Mouse (Mus musculus) heart, embryonic 11.5 days (tissue): Measurements from ENCODE around the gene Mgat4d. TPM values are rescaled to one million over a fixed set of nuclear protein-coding genes. Genes with fewer than 3 reads are reported as not detected.

ENCODE experiments used
- ATAC-seq: fragments of 200-750 bp; cut with Nextera tagmentation; replicated peaks from 2 replicates; pipeline ENCODE4 v1.8.0; 2017; ENCODE audit warnings: moderate library complexity; ENCODE audit not compliant: insufficient number of reproducible peaks, low FRiP score, low TSS enrichment
- H3K27ac ChIP-seq: fragments of 300-500 bp; sonication (generic); 2 replicates; pipeline ENCODE4 v1.5.1; 2014; ENCODE audit warnings: mild to moderate bottlenecking, low read depth, low read length
- H3K27me3 ChIP-seq: fragments of 300-500 bp; sonication (generic); 2 replicates; pipeline ENCODE4 v1.6.1; 2014; ENCODE audit warnings: mild to moderate bottlenecking, low read length, mixed read lengths; ENCODE audit not compliant: control insufficient read depth, insufficient read depth
- H3K36me3 ChIP-seq: fragments of 300-500 bp; sonication (generic); 2 replicates; pipeline ENCODE4 v1.6.1; 2014; ENCODE audit warnings: mild to moderate bottlenecking, low read length, moderate library complexity, mixed read lengths; ENCODE audit not compliant: control insufficient read depth, insufficient read depth
- H3K4me1 ChIP-seq: fragments of 300-500 bp; sonication (generic); 2 replicates; pipeline ENCODE4 v1.6.1; 2014; ENCODE audit warnings: low read length; ENCODE audit not compliant: control insufficient read depth, insufficient read depth
- H3K4me2 ChIP-seq: fragments of 300-500 bp; sonication (generic); 2 replicates; pipeline ENCODE4 v1.6.1; 2014; ENCODE audit warnings: mild to moderate bottlenecking, moderate library complexity
- H3K4me3 ChIP-seq: fragments of 300-500 bp; sonication (generic); 2 replicates; pipeline ENCODE4 v1.5.1; 2014; ENCODE audit warnings: low read depth, low read length
- H3K9ac ChIP-seq: fragments of 300-500 bp; sonication (generic); 2 replicates; pipeline ENCODE4 v1.6.1; 2014; ENCODE audit warnings: mild to moderate bottlenecking, low read depth, low read length, moderate library complexity
- H3K9me3 ChIP-seq: fragments of 300-500 bp; sonication (generic); replicated peaks from 2 replicates; pipeline ENCODE4 v1.6.1; 2016; ENCODE audit warnings: low read length; ENCODE audit not compliant: control insufficient read depth
- WGBS: fragments of 180-500 bp; shearing (Covaris S2); extraction: QIAGEN DNeasy Blood & Tissue Kit; methylation state at CpG from one replicate; pipeline ENCODE4 v1.1.7; 2014; ENCODE audit not compliant: insufficient replicate concordance; 5-methylcytosine and 5-hydroxymethylcytosine counted together
- polyA plus RNA-seq: library from polyadenylated mRNA; unstranded; fragments of >200 nt; fragmentation: Nextera tagmentation; extraction: Ambion mirVana; gene quantifications from 2 replicates; pipeline ENCODE4 v1.2.1, GENCODE M21; 2014

The Mgat4d gene
- polyA plus RNA-seq, 1 experiment from 2014 or later = not detected

- Histone ChIP-seq H3K9me3 (no peaks in the 10 kb centered on the region), H3K36me3 (no peaks in the 10 kb centered on the region), H3K27ac (no peak overlapping the region), H3K4me2 (no peak overlapping the region), H3K4me3 (no peak overlapping the region), H3K27me3 (no peaks in the 10 kb centered on the region), H3K4me1 (no peaks in the 10 kb centered on the region), H3K9ac (no peak overlapping the region)
- no peak for ATAC-seq
- 61% methylated on average over 4 of the region's 4 CpGs for WGBS
These were observed 31.9 kb downstream of the Mgat4d start for GRCm38 (mm10) chr8:83380141-83380540.

GRCm38 (mm10) chr8:83381016-83381415, 32.7 kb downstream of the Mgat4d start:
- H3K4me3 ChIP-seq = no peak overlapping the region
- ATAC-seq = no peak
- H3K4me2 ChIP-seq = no peak overlapping the region
- WGBS = 75% methylated on average over 2 of the region's 2 CpGs
- no peak overlapping the region for H3K9ac ChIP-seq
- H3K4me1 ChIP-seq = no peaks in the 10 kb centered on the region
- H3K27ac ChIP-seq = no peak overlapping the region
- H3K9me3 ChIP-seq = no peaks in the 10 kb centered on the region
- no peaks in the 10 kb centered on the region for H3K36me3 ChIP-seq
- no peaks in the 10 kb centered on the region for H3K27me3 ChIP-seq

- Histone ChIP-seq H3K4me3 (no peak overlapping the region), H3K9ac (no peak overlapping the region), H3K36me3 (no peaks in the 10 kb centered on the region), H3K4me1 (no peaks in the 10 kb centered on the region), H3K9me3 (no peaks in the 10 kb centered on the region), H3K27ac (no peak overlapping the region), H3K27me3 (no peaks in the 10 kb centered on the region), H3K4me2 (no peak overlapping the region)
- WGBS = 21% methylated on average over 2 of the region's 2 CpGs
- no peak for ATAC-seq
These were observed 34.6 kb downstream of the Mgat4d start for GRCm38 (mm10) chr8:83382850-83383249.

GRCm38 (mm10) chr8:83389316-83390005, 41.2 kb downstream of the Mgat4d start, which contains the start of gene Clgn:
TSS of gene Clgn (plus strand) at chr8:83389867.
- 4% methylated on average over 41 of the region's 41 CpGs for WGBS
- Histone ChIP-seq H3K27ac (no peak within 1 kb of the TSS), H3K9ac (no peak within 1 kb of the TSS)

GRCm38 (mm10) chr8:83390006-83390701, 41.9 kb downstream of the Mgat4d start:
- Histone ChIP-seq H3K4me2 (peak overlapping the region; percentile 71), H3K36me3 (no peaks in the 10 kb centered on the region), H3K4me1 (peaks cover 5% of the 10 kb centered on the region; the same call in 1 of the 2 replicates), H3K4me3 (peak overlapping the region; percentile 42), H3K27ac (no peak overlapping the region), H3K9ac (no peak overlapping the region), H3K27me3 (peaks cover 28% of the 10 kb centered on the region), H3K9me3 (no peaks in the 10 kb centered on the region)
- WGBS = 9% methylated on average over 14 of the region's 14 CpGs
- ATAC-seq = no peak

More at GRCm38 (mm10) chr8:83389316-83390005, 41.2 kb downstream of the Mgat4d start, which contains the start of gene Clgn:
- H3K4me2 ChIP-seq = peak within 1 kb of the TSS; percentile 71
- ATAC-seq = no peak
- peaks cover 28% of the 10 kb centered on the region for H3K27me3 ChIP-seq
- peak within 1 kb of the TSS; percentile 42 for H3K4me3 ChIP-seq
- no peaks in the 10 kb centered on the region for H3K9me3 ChIP-seq
- H3K4me1 ChIP-seq = peaks cover 5% of the 10 kb centered on the region; the same call in 1 of the 2 replicates
- H3K36me3 ChIP-seq = no peaks in the 10 kb centered on the region

- no peaks in the 10 kb centered on the region for H3K9me3 ChIP-seq
- no peak overlapping the region for H3K27ac ChIP-seq
These were observed 44.2 kb downstream of the Mgat4d start for GRCm38 (mm10) chr8:83392521-83392920.

GRCm38 (mm10) chr8:83394325-83394724, 46.1 kb downstream of the Mgat4d start:
- Histone ChIP-seq H3K36me3 (no peaks in the 10 kb centered on the region), H3K4me1 (peaks cover 5% of the 10 kb centered on the region; the same call in 1 of the 2 replicates)
- ATAC-seq = no peak

More at GRCm38 (mm10) chr8:83392521-83392920, 44.2 kb downstream of the Mgat4d start:
- Histone ChIP-seq H3K4me1 (peaks cover 5% of the 10 kb centered on the region; the same call in 1 of the 2 replicates), H3K36me3 (no peaks in the 10 kb centered on the region), H3K27me3 (peaks cover 28% of the 10 kb centered on the region), H3K4me3 (no peak overlapping the region), H3K4me2 (no peak overlapping the region), H3K9ac (no peak overlapping the region)
- ATAC-seq = no peak
- WGBS = 43% methylated on average over 1 of the region's 1 CpGs

GRCm38 (mm10) chr8:83396680-83397079, 48.4 kb downstream of the Mgat4d start:
- Histone ChIP-seq H3K4me2 (no peak overlapping the region), H3K4me1 (no peaks in the 10 kb centered on the region), H3K36me3 (no peaks in the 10 kb centered on the region), H3K9me3 (no peaks in the 10 kb centered on the region), H3K9ac (no peak overlapping the region), H3K27me3 (no peaks in the 10 kb centered on the region), H3K4me3 (no peak overlapping the region), H3K27ac (no peak overlapping the region)
- no peak for ATAC-seq
- WGBS = 75% methylated on average over 6 of the region's 6 CpGs

More at GRCm38 (mm10) chr8:83394325-83394724, 46.1 kb downstream of the Mgat4d start:
- Histone ChIP-seq H3K4me3 (no peak overlapping the region), H3K27ac (no peak overlapping the region), H3K27me3 (peaks cover 17% of the 10 kb centered on the region), H3K9me3 (no peaks in the 10 kb centered on the region), H3K4me2 (no peak overlapping the region), H3K9ac (no peak overlapping the region)
- 76% methylated on average over 5 of the region's 5 CpGs for WGBS
